Mouse (Mus musculus): Measurements from ENCODE around the gene Casc4. TPM values are rescaled to one million over a fixed set of nuclear protein-coding genes. Genes with fewer than 3 reads are reported as not detected.

The Casc4 gene
- 8.8 and 22.0 TPM in 2 replicates for total RNA-seq (2017)

GRCm38 (mm10) chr2:121866632-121867050, at the start of gene Casc4:
Casc4 (plus strand) TSS chr2:121866970.
- peak; percentile 72 for ATAC-seq (ENCODE audit: extremely low read depth, insufficient number of reproducible peaks, low FRiP score, poor library complexity, severe bottlenecking)

GRCm38 (mm10) chr2:121821787-121822186, 45.0 kb upstream of the Casc4 start:
- no peak for ATAC-seq (ENCODE audit: extremely low read depth, insufficient number of reproducible peaks, low FRiP score, poor library complexity, severe bottlenecking)

- ATAC-seq (ENCODE audit: extremely low read depth, insufficient number of reproducible peaks, low FRiP score, poor library complexity, severe bottlenecking), result no peak
These were observed 42.1 kb upstream of the Casc4 start for GRCm38 (mm10) chr2:121824653-121825052.

- ATAC-seq (ENCODE audit: extremely low read depth, insufficient number of reproducible peaks, low FRiP score, poor library complexity, severe bottlenecking), result no peak
These were observed 40.6 kb upstream of the Casc4 start for GRCm38 (mm10) chr2:121826189-121826588.

- ATAC-seq (ENCODE audit: extremely low read depth, insufficient number of reproducible peaks, low FRiP score, poor library complexity, severe bottlenecking), result no peak
These were observed 38.4 kb upstream of the Casc4 start for GRCm38 (mm10) chr2:121828411-121828810.

GRCm38 (mm10) chr2:121832484-121832894, 34.3 kb upstream of the Casc4 start:
- no peak for ATAC-seq (ENCODE audit: extremely low read depth, insufficient number of reproducible peaks, low FRiP score, poor library complexity, severe bottlenecking)

- ATAC-seq (ENCODE audit: extremely low read depth, insufficient number of reproducible peaks, low FRiP score, poor library complexity, severe bottlenecking), result no peak
These were observed 31.8 kb upstream of the Casc4 start for GRCm38 (mm10) chr2:121834926-121835325.

GRCm38 (mm10) chr2:121841453-121841852, 25.3 kb upstream of the Casc4 start:
- no peak for ATAC-seq (ENCODE audit: extremely low read depth, insufficient number of reproducible peaks, low FRiP score, poor library complexity, severe bottlenecking)

- ATAC-seq (ENCODE audit: extremely low read depth, insufficient number of reproducible peaks, low FRiP score, poor library complexity, severe bottlenecking), result no peak
These were observed 24.5 kb upstream of the Casc4 start for GRCm38 (mm10) chr2:121842249-121842648.

- no peak for ATAC-seq (ENCODE audit: extremely low read depth, insufficient number of reproducible peaks, low FRiP score, poor library complexity, severe bottlenecking)
These were observed 20.7 kb upstream of the Casc4 start for GRCm38 (mm10) chr2:121846050-121846449.

GRCm38 (mm10) chr2:121852045-121852444, 14.7 kb upstream of the Casc4 start:
- no peak for ATAC-seq (ENCODE audit: extremely low read depth, insufficient number of reproducible peaks, low FRiP score, poor library complexity, severe bottlenecking)

GRCm38 (mm10) chr2:121853974-121854373, 12.8 kb upstream of the Casc4 start:
- ATAC-seq (ENCODE audit: extremely low read depth, insufficient number of reproducible peaks, low FRiP score, poor library complexity, severe bottlenecking), result no peak

- no peak for ATAC-seq (ENCODE audit: extremely low read depth, insufficient number of reproducible peaks, low FRiP score, poor library complexity, severe bottlenecking)
These were observed 7.3 kb upstream of the Casc4 start for GRCm38 (mm10) chr2:121859380-121859980.

GRCm38 (mm10) chr2:121866071-121866601, 634 bp upstream of the Casc4 start:
- no peak for ATAC-seq (ENCODE audit: extremely low read depth, insufficient number of reproducible peaks, low FRiP score, poor library complexity, severe bottlenecking)

GRCm38 (mm10) chr2:121867051-121867928, 520 bp downstream of the Casc4 start:
- ATAC-seq (ENCODE audit: extremely low read depth, insufficient number of reproducible peaks, low FRiP score, poor library complexity, severe bottlenecking), result no peak

- ATAC-seq (ENCODE audit: extremely low read depth, insufficient number of reproducible peaks, low FRiP score, poor library complexity, severe bottlenecking), result no peak
These were observed 12.7 kb downstream of the Casc4 start for GRCm38 (mm10) chr2:121879506-121879905.

GRCm38 (mm10) chr2:121885509-121886106, 18.8 kb downstream of the Casc4 start:
- no peak for ATAC-seq (ENCODE audit: extremely low read depth, insufficient number of reproducible peaks, low FRiP score, poor library complexity, severe bottlenecking)

- ATAC-seq (ENCODE audit: extremely low read depth, insufficient number of reproducible peaks, low FRiP score, poor library complexity, severe bottlenecking), result no peak
These were observed 19.6 kb downstream of the Casc4 start for GRCm38 (mm10) chr2:121886406-121886805.

GRCm38 (mm10) chr2:121888720-121889497, 22.1 kb downstream of the Casc4 start:
- no peak for ATAC-seq (ENCODE audit: extremely low read depth, insufficient number of reproducible peaks, low FRiP score, poor library complexity, severe bottlenecking)
